Mouse (Mus musculus) thymus, adult 2 months (tissue): ENCODE results near the gene Psmd12. TPM values are rescaled to one million over a fixed set of nuclear protein-coding genes. Genes with fewer than 3 reads are reported as not detected.
A peak's percentile ranks its signal among the peaks of the same experiment; 100 is the strongest.
"Not testable (repeated sequence)": the region's sequence is repeated elsewhere in the genome, so short reads cannot be mapped to it uniquely, and the experiment has no call there.

ENCODE experiments used
- DNase-seq: peaks from one replicate; pipeline ENCODE4 v3.0.0; 2021
- H3K27ac ChIP-seq: fragments of 200-500 bp; 2 replicates; pipeline ENCODE4 v1.5.1; 2012; ENCODE audit warnings: low read length, control low read depth; ENCODE audit not compliant: control insufficient read depth, insufficient read depth
- H3K27me3 ChIP-seq: fragments of 200-500 bp; 2 replicates; pipeline ENCODE4 v1.6.1; 2012; ENCODE audit warnings: mild to moderate bottlenecking, low read length, moderate library complexity, mixed read lengths; ENCODE audit not compliant: control insufficient read depth, insufficient read depth
- H3K36me3 ChIP-seq: fragments of 200-500 bp; 2 replicates; pipeline ENCODE4 v1.6.1; 2012; ENCODE audit warnings: mild to moderate bottlenecking, low read length, moderate library complexity; ENCODE audit not compliant: control insufficient read depth, insufficient read depth
- H3K4me1 ChIP-seq: fragments of 200-500 bp; replicated peaks from 2 replicates; pipeline ENCODE4 v1.6.1; 2012; ENCODE audit warnings: low read length; ENCODE audit not compliant: control insufficient read depth, insufficient read depth
- H3K4me3 ChIP-seq: fragments of 200-500 bp; 2 replicates; pipeline ENCODE4 v1.5.1; 2012; ENCODE audit warnings: mild to moderate bottlenecking, low read length, control low read depth, moderate library complexity; ENCODE audit not compliant: control insufficient read depth, insufficient read depth
- CTCF ChIP-seq: fragments of 200-500 bp; IDR thresholded peaks from 2 replicates; pipeline ENCODE4 v1.5.1; 2012; ENCODE audit warnings: mild to moderate bottlenecking, control low read depth, low read length, moderate library complexity, borderline replicate concordance; ENCODE audit not compliant: control insufficient read depth, poor library complexity, insufficient read depth; ENCODE audit errors: extremely low read depth
- POLR2A ChIP-seq: fragments of 200-500 bp; IDR thresholded peaks from 2 replicates; pipeline ENCODE4 v1.6.1; 2012; ENCODE audit warnings: mild to moderate bottlenecking, low read length, control low read depth, moderate library complexity; ENCODE audit not compliant: control insufficient read depth, poor library complexity, insufficient read depth; ENCODE audit errors: extremely low read depth
- WGBS: fragments of 180-500 bp; shearing (Covaris S2); methylation state at CpG from one replicate; pipeline ENCODE4 v1.1.7; 2018; 5-methylcytosine and 5-hydroxymethylcytosine counted together
- polyA plus RNA-seq: library from polyadenylated mRNA; depleted of rRNA; stranded (reverse); fragments of >200 nt; gene quantifications from 2 replicates; pipeline ENCODE4 v1.2.3, GENCODE M21; 2012

The Psmd12 gene
- polyA plus RNA-seq, 1 experiment, result 15.8 TPM

DNA sequence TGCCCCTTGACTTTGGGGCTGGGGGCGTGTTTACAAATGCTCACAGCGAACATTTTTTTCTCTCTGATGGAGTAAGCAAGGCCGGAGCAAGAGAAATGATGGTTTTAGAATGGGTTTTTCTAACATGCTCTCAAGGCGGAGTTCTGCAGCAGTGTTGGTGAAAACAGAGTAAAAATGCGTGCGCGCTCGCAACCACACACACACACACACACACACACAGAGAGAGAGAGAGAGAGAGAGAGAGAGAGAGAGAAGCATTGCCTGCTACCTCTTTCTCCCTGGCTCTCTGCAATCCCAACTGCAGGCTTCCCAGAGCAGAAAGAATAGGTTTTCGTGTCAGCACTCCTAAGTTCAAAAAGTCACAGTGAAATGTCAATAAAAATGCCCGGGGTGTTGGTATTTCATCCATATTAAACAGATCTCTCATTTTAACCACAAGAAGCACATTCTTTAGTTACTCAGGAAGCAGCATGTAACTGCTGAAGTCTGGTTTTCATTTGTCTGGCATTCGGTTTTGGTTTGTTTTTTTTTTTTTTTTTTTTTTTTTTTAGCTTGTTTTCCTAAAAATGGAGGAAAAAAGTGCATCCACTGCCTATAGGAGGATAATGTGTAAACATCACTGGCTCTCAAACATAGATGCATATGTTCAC, 8.1 kb upstream of the Psmd12 start:
- H3K4me3 ChIP-seq, result peak overlapping the region; percentile 75
- H3K27me3 ChIP-seq, result no peaks in the 10 kb centered on the region
- 1% methylated on average over 11 of the region's 11 CpGs for WGBS
- H3K36me3 ChIP-seq, result no peaks in the 10 kb centered on the region
- no peak for DNase-seq
- TF ChIP-seq POLR2A, result no peak
- TF ChIP-seq CTCF, result no peak
- peaks cover 12% of the 10 kb centered on the region for H3K4me1 ChIP-seq
- peak overlapping the region; percentile 75 for H3K27ac ChIP-seq

DNA sequence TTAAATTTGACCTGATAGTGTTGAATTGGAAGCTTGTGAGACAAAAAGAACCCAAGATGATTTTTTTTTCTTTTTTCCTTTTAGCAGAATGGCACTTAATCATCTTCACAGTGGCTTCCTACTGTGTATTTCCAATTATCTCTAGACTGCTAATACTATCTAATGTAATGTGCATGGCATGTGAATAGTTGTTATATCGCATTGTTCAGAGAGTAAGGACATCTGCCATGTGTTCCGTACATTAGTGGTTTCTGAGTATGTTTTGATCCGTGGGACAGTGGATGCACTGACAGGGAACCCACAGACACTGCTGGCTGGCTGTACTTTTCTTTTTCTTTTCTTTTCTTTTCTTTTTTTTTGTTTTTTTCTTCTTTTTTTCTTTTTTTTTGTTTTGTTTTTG, 7.0 kb upstream of the Psmd12 start:
- Histone ChIP-seq H3K4me3 (no peak overlapping the region), H3K36me3 (no peaks in the 10 kb centered on the region), H3K27me3 (no peaks in the 10 kb centered on the region), H3K4me1 (peaks cover 12% of the 10 kb centered on the region), H3K27ac (no peak overlapping the region)
- TF ChIP-seq POLR2A (no peak), CTCF (no peak)
- no peak for DNase-seq
- 65% methylated on average over 3 of the region's 3 CpGs for WGBS

DNA sequence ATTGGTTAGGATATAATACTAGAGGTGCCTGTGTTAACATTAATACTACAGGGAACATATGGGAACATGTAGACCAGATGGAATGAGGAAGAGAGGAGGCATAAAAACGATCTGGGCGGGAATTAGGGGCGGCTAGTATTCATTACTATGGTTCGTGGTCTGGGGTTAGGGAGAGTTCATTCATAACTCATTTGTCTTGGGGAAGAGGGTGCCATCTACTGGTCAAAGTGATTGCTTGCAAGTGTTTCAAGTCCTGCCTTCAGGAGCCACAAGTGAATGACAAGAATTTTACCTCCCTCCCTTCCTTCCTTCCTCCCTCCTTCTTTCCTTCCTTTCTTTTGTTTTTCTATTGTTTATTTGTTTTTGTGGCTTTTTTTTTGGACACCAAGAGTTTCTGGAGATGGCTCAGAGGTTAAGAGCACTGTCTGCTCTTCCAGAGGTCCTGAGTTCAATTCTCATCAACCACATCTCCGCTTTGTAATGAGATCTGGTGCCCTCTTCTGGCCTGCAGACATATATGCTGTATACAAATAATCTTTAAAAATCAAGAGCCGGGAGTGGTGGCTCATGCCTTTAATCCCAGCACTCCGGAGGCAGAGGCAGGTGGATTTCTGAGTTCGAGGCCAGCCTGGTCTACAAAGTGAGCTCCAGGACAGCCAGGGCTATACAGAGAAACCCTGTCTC, 6.0 kb upstream of the Psmd12 start:
- H3K27ac ChIP-seq, result no peak overlapping the region
- WGBS, result 25% methylated on average over 8 of the region's 8 CpGs
- no peak overlapping the region for H3K4me3 ChIP-seq
- DNase-seq, result peak; percentile 66
- no peaks in the 10 kb centered on the region for H3K36me3 ChIP-seq
- no peak for TF ChIP-seq POLR2A
- no peak for TF ChIP-seq CTCF
- H3K4me1 ChIP-seq, result peaks cover 10% of the 10 kb centered on the region
- H3K27me3 ChIP-seq, result no peaks in the 10 kb centered on the region

DNA sequence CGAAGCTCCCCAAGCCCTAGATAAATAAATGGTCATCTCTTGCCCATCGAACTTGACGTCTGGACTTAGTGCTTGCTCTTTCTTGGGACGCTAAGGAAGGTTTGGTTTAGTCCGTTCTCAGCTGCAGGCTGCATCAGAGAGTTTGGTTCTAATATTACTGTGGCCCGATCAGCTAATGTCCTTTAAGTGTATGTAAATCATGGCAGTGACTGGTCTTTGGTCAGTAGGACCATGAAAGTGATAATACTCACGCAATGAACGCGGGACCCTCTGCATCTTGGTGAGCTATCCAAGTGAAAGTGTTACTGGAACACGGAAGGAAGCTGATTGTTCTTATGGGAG, 549 bp downstream of the Psmd12 start:
- no peak for DNase-seq
- peaks cover 2% of the 10 kb centered on the region; the same call in 1 of the 2 replicates for H3K36me3 ChIP-seq
- H3K27ac ChIP-seq, result no peak overlapping the region
- no peaks in the 10 kb centered on the region for H3K27me3 ChIP-seq
- H3K4me1 ChIP-seq, result peaks cover 2% of the 10 kb centered on the region; the same call in 1 of the 2 replicates
- H3K4me3 ChIP-seq, result peak overlapping the region; percentile 66
- WGBS, result under 1% methylated on average over 10 of the region's 10 CpGs
- TF ChIP-seq CTCF (no peak), POLR2A (no peak)

GRCm38 (mm10) chr11:107484341-107484740, 5.1 kb downstream of the Psmd12 start:
- peaks cover 2% of the 10 kb centered on the region; the same call in 1 of the 2 replicates for H3K4me1 ChIP-seq
- TF ChIP-seq POLR2A (no peak), CTCF (no peak)
- no peak overlapping the region for H3K4me3 ChIP-seq
- no peak for DNase-seq
- peaks cover 40% of the 10 kb centered on the region for H3K36me3 ChIP-seq
- H3K27ac ChIP-seq, result no peak overlapping the region
- no peaks in the 10 kb centered on the region for H3K27me3 ChIP-seq
- WGBS, result 98% methylated on average over 3 of the region's 3 CpGs

GRCm38 (mm10) chr11:107502801-107503200, 23.5 kb downstream of the Psmd12 start:
- peaks cover 12% of the 10 kb centered on the region for H3K36me3 ChIP-seq
- no peaks in the 10 kb centered on the region for H3K27me3 ChIP-seq
- H3K4me1 ChIP-seq, result no peaks in the 10 kb centered on the region
- H3K27ac ChIP-seq, result no peak overlapping the region
- no peak for TF ChIP-seq POLR2A
- 91% methylated on average over 8 of the region's 8 CpGs for WGBS
- DNase-seq, result no peak
- no peak overlapping the region for H3K4me3 ChIP-seq

- not testable (repeated sequence) for H3K4me3 ChIP-seq, H3K4me1 ChIP-seq, H3K27ac ChIP-seq, H3K27me3 ChIP-seq, DNase-seq, H3K36me3 ChIP-seq
- WGBS, result 93% methylated on average over 3 of the region's 4 CpGs
Observed at GRCm38 (mm10) chr11:107504364-107504763, 25.1 kb downstream of the Psmd12 start.
